Mouse (Mus musculus) ES-CJ7 (cell line): Measurements from ENCODE around the gene Zfand6.
A peak's percentile ranks its signal among the peaks of the same experiment; 100 is the strongest.

Source experiments
- DNase-seq: peaks from one replicate; pipeline ENCODE4 v3.0.0; 2011; ENCODE audit warnings: low read depth, low spot score

Gene Zfand6

GRCm38 (mm10) chr7:84689251-84690100 lies at the start of gene Zfand6:
Gene Zfand6, minus strand, starts transcription at chr7:84689959.
- peak; percentile 95 for DNase-seq

- no peak for DNase-seq
Observed at GRCm38 (mm10) chr7:84736803-84737202, 47.0 kb upstream of the Zfand6 start.

DNA sequence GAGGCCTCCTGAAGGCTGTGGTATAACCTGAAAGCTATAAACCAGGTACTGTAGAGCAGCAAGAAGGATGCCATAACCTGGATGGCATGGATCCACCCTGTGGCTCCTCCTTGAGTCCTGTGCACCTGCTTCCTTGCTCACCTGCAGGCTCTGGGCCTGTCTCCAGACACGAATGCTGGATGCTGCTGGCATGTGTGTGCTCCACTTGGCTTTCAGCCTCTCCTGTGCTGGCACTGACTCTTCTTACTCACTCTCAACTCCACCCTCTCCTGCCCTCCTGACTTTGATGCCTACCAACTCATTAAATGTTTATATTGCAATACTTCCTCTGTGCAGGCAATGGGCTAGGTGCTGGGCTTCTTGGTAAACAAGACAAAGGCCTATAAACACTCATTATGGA lies 43.3 kb upstream of the Zfand6 start:
- DNase-seq: no peak

GRCm38 (mm10) chr7:84732052-84732451 lies 42.3 kb upstream of the Zfand6 start:
- DNase-seq: no peak

GRCm38 (mm10) chr7:84731076-84731475 lies 41.3 kb upstream of the Zfand6 start:
- DNase-seq: no peak

- DNase-seq: no peak
Observed at GRCm38 (mm10) chr7:84722804-84723459, 33.2 kb upstream of the Zfand6 start.

DNA sequence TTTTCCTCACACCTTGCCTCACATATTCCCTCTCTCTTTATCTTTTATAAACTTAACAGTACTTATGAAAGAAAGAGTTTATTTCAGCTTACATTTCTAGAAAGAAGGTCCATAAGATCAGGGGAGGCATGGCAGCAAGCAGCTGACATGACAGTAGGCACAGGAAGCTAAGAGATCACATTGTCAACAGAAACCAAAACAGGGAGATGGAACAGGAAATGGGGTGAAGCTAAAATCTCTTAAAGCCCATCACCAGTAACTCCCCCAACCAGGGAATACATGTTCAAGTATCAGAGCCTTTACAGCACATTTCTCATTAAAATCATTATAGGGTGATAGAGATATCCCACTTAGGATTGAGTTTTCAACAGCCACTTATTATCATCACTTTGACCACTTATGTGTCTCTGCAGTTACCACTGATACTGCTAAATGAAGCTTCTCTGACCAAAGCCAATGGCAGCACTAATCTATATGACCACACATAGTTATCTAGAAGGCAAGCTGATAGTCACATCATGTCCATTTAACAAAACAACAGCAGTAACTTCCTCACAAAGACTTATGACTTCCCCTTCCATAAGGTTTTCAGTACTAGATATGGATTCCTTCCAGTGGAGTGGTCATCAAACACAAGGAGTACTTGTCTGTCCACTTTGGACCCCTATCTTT lies 20.7 kb upstream of the Zfand6 start:
- DNase-seq: no peak

GRCm38 (mm10) chr7:84706877-84707276 lies 17.1 kb upstream of the Zfand6 start:
- DNase-seq: no peak

DNA sequence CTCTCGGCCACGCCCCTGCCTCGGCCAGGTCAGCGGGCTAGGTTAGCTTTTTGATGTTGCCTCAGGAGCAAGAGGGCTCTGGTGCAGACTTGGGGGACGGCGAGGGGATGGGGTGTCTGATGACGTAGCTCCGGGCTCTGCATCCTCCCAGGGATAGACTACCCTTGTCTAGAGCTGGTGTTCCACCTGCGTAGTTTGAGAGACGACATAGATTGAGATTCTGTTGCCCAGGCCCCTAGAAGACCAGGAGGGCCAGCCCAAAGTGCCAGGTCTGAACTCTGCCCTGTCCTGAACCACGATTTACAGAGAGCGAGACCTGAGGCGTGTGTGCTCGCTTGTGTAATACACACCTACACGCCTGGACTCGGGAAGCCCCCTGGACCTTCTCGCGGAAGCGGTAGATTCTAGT lies 346 bp upstream of the Zfand6 start:
- no peak for DNase-seq

GRCm38 (mm10) chr7:84687653-84688580 lies 1.8 kb downstream of the Zfand6 start:
- DNase-seq: no peak

GRCm38 (mm10) chr7:84686380-84686779 lies 3.4 kb downstream of the Zfand6 start:
- DNase-seq: no peak

DNA sequence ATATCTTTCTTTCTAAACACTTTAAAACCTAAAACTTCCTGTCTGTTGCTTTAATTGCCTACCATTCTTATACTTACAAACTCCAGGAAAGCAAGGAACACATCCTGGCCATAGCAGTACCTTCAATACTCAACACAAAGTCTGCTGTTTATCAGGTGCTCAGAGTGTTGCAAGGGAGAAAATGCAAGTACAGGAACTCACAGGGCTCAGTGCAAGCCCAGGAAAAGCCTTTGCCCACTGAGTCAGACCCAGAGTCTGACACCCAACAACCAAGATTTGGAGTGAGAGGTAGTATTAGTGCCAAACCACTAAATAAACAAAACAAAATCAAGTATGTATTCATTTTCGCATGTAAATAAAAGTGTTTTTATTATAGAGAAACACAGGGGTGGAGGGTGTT lies 5.1 kb downstream of the Zfand6 start:
- no peak for DNase-seq

- DNase-seq: no peak
Observed at GRCm38 (mm10) chr7:84681558-84681957, 8.2 kb downstream of the Zfand6 start.

DNA sequence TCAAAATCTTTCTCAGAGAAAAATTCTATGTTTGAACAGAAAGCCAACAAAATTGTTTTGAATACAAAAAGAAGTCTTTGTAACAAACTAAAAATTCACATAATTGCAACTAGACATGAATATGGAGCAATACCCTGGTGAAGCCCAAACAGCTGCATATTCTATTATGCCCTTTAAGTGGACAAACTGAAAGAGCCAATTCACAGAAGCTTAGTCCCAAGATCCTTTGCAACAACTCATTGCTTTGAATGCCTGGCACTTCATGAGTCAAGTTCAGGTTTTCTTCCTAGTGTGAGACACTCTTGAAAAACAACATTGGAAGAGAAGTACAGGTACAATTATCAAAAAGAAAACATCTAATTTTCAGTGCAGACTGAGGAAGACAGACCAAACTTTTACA lies 8.8 kb downstream of the Zfand6 start:
- DNase-seq: no peak

GRCm38 (mm10) chr7:84680092-84680491 lies 9.7 kb downstream of the Zfand6 start:
- no peak for DNase-seq

DNA sequence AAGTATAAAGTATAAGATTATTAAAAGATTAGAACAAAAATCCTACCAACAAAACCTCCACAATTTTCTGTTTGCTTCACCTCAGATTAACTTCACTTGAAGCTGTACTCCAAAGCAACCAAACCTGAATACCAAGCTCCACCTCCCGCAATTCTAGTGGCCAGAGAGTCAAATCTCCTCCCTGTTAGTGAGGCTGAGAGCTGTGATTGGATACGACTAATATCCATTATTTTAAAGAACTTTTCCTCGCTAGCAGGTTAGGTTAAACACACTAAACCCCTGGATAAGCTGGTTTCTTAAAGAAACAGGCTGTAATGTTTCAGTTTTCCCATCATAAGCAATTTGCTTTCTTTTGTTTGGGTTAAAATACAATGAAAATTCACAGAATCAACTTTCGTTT lies 10.5 kb downstream of the Zfand6 start:
- DNase-seq: peak; percentile 86

- no peak for DNase-seq
Observed at GRCm38 (mm10) chr7:84673103-84673502, 16.7 kb downstream of the Zfand6 start.

GRCm38 (mm10) chr7:84669554-84670152 lies 20.1 kb downstream of the Zfand6 start:
- DNase-seq: peak; percentile 12

DNA sequence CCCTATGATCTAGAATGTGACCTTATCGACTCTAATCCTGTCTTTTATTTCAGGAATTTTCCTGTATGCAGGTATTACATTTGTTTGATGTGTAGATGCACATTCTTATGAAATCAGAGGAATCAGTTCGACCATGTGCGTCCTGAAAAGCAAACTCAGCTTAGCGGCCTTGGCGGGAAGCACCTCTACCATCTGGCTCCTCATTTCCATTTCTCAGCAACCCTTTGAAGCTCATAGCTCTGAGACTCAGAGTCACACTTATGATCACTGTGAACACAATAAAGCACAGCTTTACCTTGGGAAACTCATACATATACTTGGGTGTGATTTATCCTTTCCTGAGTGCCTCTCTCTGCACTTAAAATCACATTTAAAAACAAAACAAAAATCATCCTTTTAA lies 21.8 kb downstream of the Zfand6 start:
- no peak for DNase-seq

- no peak for DNase-seq
Observed at GRCm38 (mm10) chr7:84652740-84653139, 37.0 kb downstream of the Zfand6 start.

DNA sequence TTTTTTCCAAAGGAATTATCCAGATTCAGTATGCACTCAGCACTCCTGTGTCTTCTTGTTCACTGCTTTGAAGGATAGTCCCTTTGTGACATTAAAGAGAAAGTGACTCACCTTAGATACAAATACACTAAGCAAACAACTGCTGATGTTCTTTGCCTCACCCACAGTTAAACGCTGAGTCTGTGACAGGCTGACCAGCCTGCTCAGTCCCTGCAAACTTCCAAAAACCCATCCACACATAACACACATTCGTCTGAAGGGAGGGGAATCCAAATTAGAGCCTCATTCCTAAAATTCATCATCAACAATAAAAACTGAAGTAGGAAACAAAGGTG lies 37.8 kb downstream of the Zfand6 start:
- DNase-seq: no peak
